Mouse (Mus musculus): ENCODE measurements around the gene Gpr3.

Gpr3 gene

DNA sequence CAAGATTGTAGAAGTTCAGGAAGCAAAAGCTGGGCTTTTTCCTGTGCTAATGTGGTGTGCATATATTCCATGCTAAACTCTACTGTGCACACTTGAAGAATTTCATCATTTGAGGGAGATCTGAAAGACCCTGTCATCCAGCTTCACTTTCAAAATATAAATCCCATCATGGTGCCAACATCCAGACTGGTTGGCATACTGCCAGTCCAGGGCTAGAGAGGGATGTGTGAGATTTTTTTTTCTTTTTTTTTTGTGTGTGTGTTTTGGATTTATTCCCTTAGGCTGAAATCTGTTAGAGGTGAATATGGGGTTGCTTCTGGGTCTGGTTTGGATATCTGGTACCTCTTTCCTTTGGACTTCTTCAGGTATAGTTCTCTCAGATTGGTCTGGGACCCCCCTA is 41.7 kb downstream of the Gpr3 start:
- no peak for DNase-seq (ENCODE audit: low spot score in 2 of 2)

DNA sequence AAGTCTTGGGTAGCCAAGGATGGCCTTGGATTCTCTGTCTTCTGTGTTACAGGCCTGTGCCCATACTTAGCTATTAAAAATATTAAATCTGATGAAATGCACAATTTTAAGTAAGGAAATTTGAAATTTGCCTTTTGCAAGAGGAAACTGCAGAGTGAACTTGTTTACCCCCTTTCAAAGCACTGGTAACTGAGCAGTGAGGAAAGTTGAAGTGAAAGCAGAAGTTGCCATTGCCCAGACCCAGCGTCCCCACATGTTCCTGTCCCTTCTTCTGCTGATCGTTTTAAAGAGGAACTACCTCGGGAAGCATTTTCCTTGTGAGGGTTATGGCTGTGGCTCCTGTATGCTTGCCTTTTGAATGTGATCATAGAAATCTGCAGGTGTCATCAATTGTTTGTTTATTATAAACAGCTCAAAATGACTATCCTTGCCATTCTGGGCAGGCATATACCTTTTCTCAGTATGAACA is 42.2 kb downstream of the Gpr3 start:
- no peak for DNase-seq (ENCODE audit: low spot score in 2 of 2)

DNA sequence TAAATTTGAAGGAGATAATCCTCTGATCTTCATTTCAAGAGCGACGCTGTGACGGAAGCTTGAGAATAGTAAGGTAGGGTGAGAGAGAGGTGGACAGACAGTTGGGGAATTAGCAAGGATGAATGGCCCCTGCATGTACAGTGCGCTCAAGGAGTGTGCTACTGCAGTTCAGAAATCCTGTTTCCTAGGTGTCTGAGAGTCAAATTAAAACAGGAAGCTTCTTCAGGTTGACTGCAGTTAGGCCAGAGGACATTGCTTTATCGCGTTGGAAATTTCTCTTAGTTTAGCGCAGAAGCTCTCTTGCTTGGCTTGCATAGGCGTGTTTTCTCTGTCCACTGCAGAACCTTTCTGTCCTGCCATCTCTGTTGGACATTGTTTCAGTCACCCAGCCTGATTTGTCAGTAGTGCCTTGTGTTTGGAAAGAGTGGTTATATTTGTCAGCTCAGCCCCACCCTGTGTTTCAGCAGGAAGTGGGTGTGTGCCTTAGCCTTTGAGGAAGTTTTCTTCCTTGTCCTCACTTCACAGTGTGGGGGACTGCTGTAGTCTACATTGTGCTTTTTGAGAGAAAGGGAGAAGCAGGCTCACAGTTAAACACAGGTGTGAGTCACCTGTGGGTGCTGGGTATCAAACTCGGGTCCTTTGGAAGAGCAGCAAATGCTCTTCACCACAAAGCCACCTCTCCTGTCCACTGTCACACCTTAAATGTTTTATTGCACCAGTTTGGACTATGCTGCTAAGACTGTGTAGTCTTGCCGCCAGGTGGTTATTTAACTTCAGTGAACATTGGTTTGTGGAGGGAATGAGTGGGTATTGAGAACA is 42.9 kb downstream of the Gpr3 start:
- no peak for DNase-seq (ENCODE audit: low spot score in 2 of 2)

DNA sequence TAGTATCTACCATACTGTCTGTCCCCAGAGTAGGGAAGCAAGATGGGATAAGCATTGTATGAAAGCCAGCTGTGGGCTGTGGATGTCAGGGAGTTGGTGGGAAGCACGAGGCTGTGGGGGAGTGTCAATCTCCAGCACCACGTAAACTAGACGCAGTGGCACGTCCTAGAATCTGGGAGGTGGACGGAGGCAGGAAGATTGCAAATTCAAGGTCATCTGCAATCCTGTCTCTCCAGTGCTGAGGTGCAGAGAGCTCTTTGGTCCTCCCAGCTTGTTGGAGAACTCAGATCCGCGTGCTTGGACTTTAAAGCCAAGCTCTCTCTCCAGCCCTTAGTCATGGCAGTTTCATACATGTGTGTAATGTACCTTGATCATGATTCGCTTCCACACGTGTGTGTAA is 45.6 kb downstream of the Gpr3 start:
- no peak for DNase-seq (ENCODE audit: low spot score in 2 of 2)

DNA sequence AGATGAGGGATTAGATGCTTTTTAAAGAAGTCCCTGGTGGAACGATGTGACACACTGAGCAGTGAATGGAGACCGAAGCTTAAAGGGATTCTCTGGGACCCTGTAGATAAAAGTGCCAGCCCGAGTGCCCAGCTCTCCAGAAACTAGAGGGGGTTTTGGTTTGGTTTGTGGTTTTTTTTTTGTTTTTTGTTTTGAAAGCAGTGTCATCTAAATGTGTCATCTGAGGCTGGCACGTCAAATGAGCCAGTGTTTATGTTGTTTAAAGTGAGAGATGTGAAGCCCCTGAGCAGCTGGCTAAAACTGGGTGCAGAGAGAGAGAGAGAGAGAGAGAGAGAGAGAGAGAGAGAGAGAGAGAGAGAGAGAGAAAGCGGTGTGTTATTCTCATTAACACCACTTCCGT is 50.1 kb downstream of the Gpr3 start:
- DNase-seq (ENCODE audit: low spot score in 2 of 2) = no peak

DNA sequence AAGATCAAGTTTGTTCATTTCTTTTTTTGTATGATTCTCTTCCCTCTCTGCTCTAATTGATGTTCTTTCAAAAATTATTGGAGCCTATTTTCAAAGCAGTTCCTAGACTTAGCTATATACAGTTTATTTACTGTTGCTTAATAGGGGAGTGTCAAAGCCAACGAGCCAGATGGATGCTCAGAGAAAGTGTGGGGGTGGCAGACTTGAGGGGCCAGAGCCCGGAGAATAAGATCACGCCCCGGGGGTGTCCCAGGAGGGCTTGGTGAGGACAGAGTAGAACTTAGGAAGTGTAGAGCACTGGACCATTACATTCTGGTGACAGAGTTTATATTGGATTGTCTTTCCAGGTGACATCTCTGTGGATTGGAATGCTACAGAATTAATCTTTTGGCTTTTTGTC is 51.5 kb downstream of the Gpr3 start:
- DNase-seq (ENCODE audit: low spot score in 2 of 2) = no peak

DNA sequence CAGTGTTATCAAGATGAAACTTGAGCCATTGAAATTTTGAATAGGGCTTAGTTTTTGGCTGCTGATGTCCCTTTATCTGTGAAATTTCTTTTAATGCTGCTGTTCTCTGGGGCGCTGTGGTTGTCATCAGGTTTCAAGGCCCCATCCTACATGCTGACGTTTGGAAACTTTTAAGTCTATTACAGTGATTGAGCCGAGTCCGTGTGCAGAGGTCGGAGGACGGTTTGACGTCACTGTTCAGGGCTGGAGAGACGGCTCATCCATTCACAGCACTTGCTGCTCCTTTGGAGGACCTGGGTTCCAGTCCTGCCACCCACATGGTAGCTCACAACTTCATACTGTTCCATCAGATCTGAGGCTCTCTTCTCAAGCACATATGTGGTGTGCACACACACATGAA is 52.1 kb downstream of the Gpr3 start:
- DNase-seq (ENCODE audit: low spot score in 2 of 2) = no peak

DNA sequence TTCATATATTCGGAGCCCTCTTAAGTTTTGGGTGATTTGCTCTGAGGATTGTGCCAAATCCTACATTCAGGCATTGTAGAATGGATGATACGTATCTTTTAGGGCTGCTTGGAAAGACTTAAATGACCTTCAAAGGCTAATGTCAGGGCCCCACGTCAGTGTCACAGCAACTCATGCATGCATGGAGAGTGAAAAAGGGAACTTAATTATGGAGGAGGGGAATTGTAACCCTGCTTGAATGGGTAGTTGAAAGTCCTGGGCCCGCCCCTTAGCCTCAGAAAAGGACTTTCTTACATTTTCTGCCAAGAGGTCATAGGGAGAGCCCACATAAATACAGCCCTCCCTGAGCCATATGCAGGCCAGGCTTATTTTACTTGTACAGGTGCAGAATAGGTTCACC is 52.7 kb downstream of the Gpr3 start:
- no peak for DNase-seq (ENCODE audit: low spot score in 2 of 2)

Measured in frontal cortex, postnatal 25 days (tissue).